Mouse (Mus musculus) heart, postnatal 0 days (tissue): Measurements from ENCODE around the gene Zfp68.

Experiments
- CTCF ChIP-seq: IDR thresholded peaks from 2 replicates; pipeline ENCODE4 v1.5.1; 2016; ENCODE audit warnings: antibody characterized with exemption, control low read depth, low read depth
- EP300 ChIP-seq: IDR thresholded peaks from 2 replicates; pipeline ENCODE4 v1.6.1; 2016; ENCODE audit warnings: antibody characterized with exemption, low read depth

DNA sequence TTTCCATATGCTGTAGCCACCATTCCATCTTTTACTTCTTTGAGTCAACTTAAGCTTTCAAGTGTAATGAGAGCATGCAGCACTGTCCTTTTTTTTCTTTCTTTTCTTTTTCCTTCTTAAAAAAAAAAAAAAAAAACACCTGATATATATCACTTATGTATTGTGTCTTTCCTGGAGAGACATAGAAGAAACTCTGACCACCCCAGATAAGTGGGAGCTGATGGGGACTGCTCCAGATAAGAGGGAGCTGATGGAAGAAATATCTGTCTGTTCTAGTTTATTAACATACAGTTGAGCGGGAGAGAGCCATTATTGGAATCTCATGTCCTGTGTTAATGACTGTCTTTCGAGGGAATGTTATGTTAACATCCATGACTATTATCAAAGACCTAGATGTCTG, 16.9 kb upstream of the Zfp68 start:
- TF ChIP-seq CTCF (no peak), EP300 (no peak)
